Mouse (Mus musculus) midbrain, embryonic 12.5 days (tissue): Measurements from ENCODE around the gene Fshr. TPM values are rescaled to one million over a fixed set of nuclear protein-coding genes. Genes with fewer than 3 reads are reported as not detected.
A peak's percentile ranks its signal among the peaks of the same experiment; 100 is the strongest.

Experiments
- ATAC-seq: fragments of 200-750 bp; cut with Nextera tagmentation; 2 replicates; pipeline ENCODE4 v1.8.0; 2017; ENCODE audit warnings: low read depth, moderate TSS enrichment, moderate library complexity; ENCODE audit not compliant: low FRiP score
- H3K27ac ChIP-seq: fragments of 300-500 bp; sonication (generic); replicated peaks from 2 replicates; pipeline ENCODE4 v1.5.1; 2016; ENCODE audit warnings: mild to moderate bottlenecking
- H3K27me3 ChIP-seq: fragments of 300-500 bp; sonication (generic); 2 replicates; pipeline ENCODE4 v1.6.1; 2016; ENCODE audit warnings: mild to moderate bottlenecking
- H3K36me3 ChIP-seq: fragments of 300-500 bp; sonication (generic); 2 replicates; pipeline ENCODE4 v1.6.1; 2016
- H3K4me1 ChIP-seq: fragments of 300-500 bp; sonication (generic); 2 replicates; pipeline ENCODE4 v1.6.1; 2016
- H3K4me2 ChIP-seq: fragments of 300-500 bp; sonication (generic); replicated peaks from 2 replicates; pipeline ENCODE4 v1.6.1; 2016; ENCODE audit warnings: mild to moderate bottlenecking, moderate library complexity
- H3K4me3 ChIP-seq: fragments of 300-500 bp; sonication (generic); 2 replicates; pipeline ENCODE4 v1.5.1; 2016; ENCODE audit warnings: mild to moderate bottlenecking
- H3K9ac ChIP-seq: fragments of 300-500 bp; sonication (generic); replicated peaks from 2 replicates; pipeline ENCODE4 v1.6.1; 2016; ENCODE audit warnings: mild to moderate bottlenecking, moderate library complexity
- H3K9me3 ChIP-seq: fragments of 300-500 bp; sonication (generic); 2 replicates; pipeline ENCODE4 v1.6.1; 2016; ENCODE audit warnings: mild to moderate bottlenecking
- WGBS: fragments of 180-500 bp; shearing (Covaris S2); methylation state at CpG from one replicate; pipeline ENCODE4 v1.1.7; 2016; 5-methylcytosine and 5-hydroxymethylcytosine counted together
- polyA plus RNA-seq: library from polyadenylated mRNA; unstranded; fragments of >200 nt; fragmentation: Nextera tagmentation; extraction: Ambion mirVana; gene quantifications from 2 replicates; pipeline ENCODE4 v1.2.1, GENCODE M21; 2016

Fshr gene
- polyA plus RNA-seq, 1 experiment from 2014 or later: not detected

DNA sequence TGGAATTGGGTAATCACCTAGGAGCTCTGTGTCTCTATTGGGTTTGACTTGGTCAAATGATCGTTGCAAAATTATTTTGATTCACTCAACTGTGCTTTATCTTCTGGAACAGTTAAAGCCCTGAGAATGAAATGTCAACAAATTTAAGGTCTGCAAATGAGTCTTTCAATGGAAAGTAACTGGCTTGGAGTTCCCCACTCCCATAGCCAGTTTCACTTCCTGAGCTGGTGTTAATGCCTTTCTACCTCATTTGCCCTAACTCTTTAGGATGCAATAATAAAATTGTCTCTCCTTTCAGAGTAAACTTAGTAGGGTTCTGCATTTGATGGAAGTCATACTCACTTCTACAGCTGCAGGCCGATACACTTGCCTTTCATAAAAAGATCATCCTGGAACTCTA lies 181.0 kb downstream of the Fshr start:
- H3K4me1 ChIP-seq: no peaks in the 10 kb centered on the region
- H3K4me2 ChIP-seq: no peak overlapping the region
- no peak overlapping the region for H3K9ac ChIP-seq
- H3K27ac ChIP-seq: no peak overlapping the region
- no peaks in the 10 kb centered on the region for H3K36me3 ChIP-seq
- no peaks in the 10 kb centered on the region for H3K9me3 ChIP-seq
- no peak overlapping the region for H3K4me3 ChIP-seq
- whole genome bisulfite sequencing: 78% methylated on average over 2 of the region's 2 CpGs
- H3K27me3 ChIP-seq: no peaks in the 10 kb centered on the region
- ATAC-seq: no peak

GRCm38 (mm10) chr17:89017002-89017401 lies 183.5 kb downstream of the Fshr start:
- Histone ChIP-seq H3K9ac (no peak overlapping the region), H3K36me3 (no peaks in the 10 kb centered on the region), H3K4me2 (no peak overlapping the region), H3K9me3 (no peaks in the 10 kb centered on the region), H3K4me3 (no peak overlapping the region), H3K27me3 (no peaks in the 10 kb centered on the region), H3K4me1 (no peaks in the 10 kb centered on the region), H3K27ac (no peak overlapping the region)
- WGBS: 90% methylated on average over 4 of the region's 4 CpGs
- no peak for ATAC-seq

- no peak overlapping the region for H3K9ac ChIP-seq
- no peak overlapping the region for H3K4me2 ChIP-seq
- H3K4me1 ChIP-seq: no peaks in the 10 kb centered on the region
- H3K27ac ChIP-seq: no peak overlapping the region
- H3K9me3 ChIP-seq: no peaks in the 10 kb centered on the region
- no peak overlapping the region for H3K4me3 ChIP-seq
- H3K36me3 ChIP-seq: no peaks in the 10 kb centered on the region
- H3K27me3 ChIP-seq: no peaks in the 10 kb centered on the region
- ATAC-seq: no peak
Measured at GRCm38 (mm10) chr17:89013691-89014090, 186.8 kb downstream of the Fshr start.

- no peaks in the 10 kb centered on the region for H3K36me3 ChIP-seq
- H3K4me2 ChIP-seq: no peak overlapping the region
- H3K9me3 ChIP-seq: no peaks in the 10 kb centered on the region
- no peaks in the 10 kb centered on the region for H3K4me1 ChIP-seq
- ATAC-seq: no peak
- H3K27me3 ChIP-seq: no peaks in the 10 kb centered on the region
- H3K9ac ChIP-seq: no peak overlapping the region
- no peak overlapping the region for H3K27ac ChIP-seq
- H3K4me3 ChIP-seq: no peak overlapping the region
- 58% methylated on average over 1 of the region's 1 CpGs for WGBS
Measured at GRCm38 (mm10) chr17:89009117-89009516, 191.4 kb downstream of the Fshr start.

- no peaks in the 10 kb centered on the region for H3K27me3 ChIP-seq
- H3K36me3 ChIP-seq: no peaks in the 10 kb centered on the region
- H3K27ac ChIP-seq: no peak overlapping the region
- ATAC-seq: no peak
- no peak overlapping the region for H3K9ac ChIP-seq
- no peaks in the 10 kb centered on the region for H3K9me3 ChIP-seq
- no peaks in the 10 kb centered on the region for H3K4me1 ChIP-seq
- WGBS: 80% methylated on average over 7 of the region's 7 CpGs
- H3K4me2 ChIP-seq: no peak overlapping the region
- H3K4me3 ChIP-seq: no peak overlapping the region
Measured at GRCm38 (mm10) chr17:89008680-89009079, 191.8 kb downstream of the Fshr start.

GRCm38 (mm10) chr17:89005959-89006358 lies 194.5 kb downstream of the Fshr start:
- no peak overlapping the region for H3K27ac ChIP-seq
- no peak overlapping the region for H3K4me3 ChIP-seq
- H3K27me3 ChIP-seq: no peaks in the 10 kb centered on the region
- no peaks in the 10 kb centered on the region for H3K4me1 ChIP-seq
- ATAC-seq: peak; percentile 41; the same call in 1 of the 2 replicates
- no peak overlapping the region for H3K4me2 ChIP-seq
- H3K36me3 ChIP-seq: no peaks in the 10 kb centered on the region
- H3K9me3 ChIP-seq: no peaks in the 10 kb centered on the region
- 62% methylated on average over 5 of the region's 5 CpGs for WGBS
- no peak overlapping the region for H3K9ac ChIP-seq

- H3K9ac ChIP-seq: no peak overlapping the region
- no peaks in the 10 kb centered on the region for H3K9me3 ChIP-seq
- H3K27ac ChIP-seq: no peak overlapping the region
- H3K27me3 ChIP-seq: no peaks in the 10 kb centered on the region
- H3K4me1 ChIP-seq: no peaks in the 10 kb centered on the region
- H3K4me2 ChIP-seq: no peak overlapping the region
- H3K36me3 ChIP-seq: no peaks in the 10 kb centered on the region
- ATAC-seq: no peak
- no peak overlapping the region for H3K4me3 ChIP-seq
Measured at GRCm38 (mm10) chr17:88999907-89000306, 200.6 kb downstream of the Fshr start.

- H3K36me3 ChIP-seq: no peaks in the 10 kb centered on the region
- 77% methylated on average over 1 of the region's 1 CpGs for WGBS
- no peaks in the 10 kb centered on the region for H3K27me3 ChIP-seq
- no peaks in the 10 kb centered on the region for H3K4me1 ChIP-seq
- H3K9ac ChIP-seq: no peak overlapping the region
- no peak overlapping the region for H3K4me3 ChIP-seq
- no peak overlapping the region for H3K27ac ChIP-seq
- H3K9me3 ChIP-seq: no peaks in the 10 kb centered on the region
- H3K4me2 ChIP-seq: no peak overlapping the region
- no peak for ATAC-seq
Measured at GRCm38 (mm10) chr17:88998243-88998642, 202.2 kb downstream of the Fshr start.

- no peak for ATAC-seq
- Histone ChIP-seq H3K4me1 (no peaks in the 10 kb centered on the region), H3K27me3 (no peaks in the 10 kb centered on the region), H3K9me3 (no peaks in the 10 kb centered on the region), H3K4me2 (no peak overlapping the region), H3K9ac (no peak overlapping the region), H3K36me3 (no peaks in the 10 kb centered on the region), H3K27ac (no peak overlapping the region), H3K4me3 (no peak overlapping the region)
- 91% methylated on average over 4 of the region's 4 CpGs for WGBS
Measured at GRCm38 (mm10) chr17:88991238-88991637, 209.2 kb downstream of the Fshr start.

- H3K4me1 ChIP-seq: no peaks in the 10 kb centered on the region
- H3K9ac ChIP-seq: no peak overlapping the region
- H3K9me3 ChIP-seq: no peaks in the 10 kb centered on the region
- no peak overlapping the region for H3K4me2 ChIP-seq
- H3K27ac ChIP-seq: no peak overlapping the region
- H3K27me3 ChIP-seq: no peaks in the 10 kb centered on the region
- no peak overlapping the region for H3K4me3 ChIP-seq
- no peaks in the 10 kb centered on the region for H3K36me3 ChIP-seq
- 83% methylated on average over 10 of the region's 10 CpGs for WGBS
- ATAC-seq: no peak
Measured at GRCm38 (mm10) chr17:88980708-88981355, 219.6 kb downstream of the Fshr start.

GRCm38 (mm10) chr17:88974538-88974937 lies 225.9 kb downstream of the Fshr start:
- ATAC-seq: no peak

GRCm38 (mm10) chr17:88966028-88966427 lies 234.4 kb downstream of the Fshr start:
- 52% methylated on average over 3 of the region's 3 CpGs for WGBS

More at GRCm38 (mm10) chr17:88974538-88974937, 225.9 kb downstream of the Fshr start:
- H3K9ac ChIP-seq: no peak overlapping the region
- no peaks in the 10 kb centered on the region for H3K27me3 ChIP-seq
- H3K27ac ChIP-seq: no peak overlapping the region
- no peaks in the 10 kb centered on the region for H3K36me3 ChIP-seq
- H3K4me1 ChIP-seq: no peaks in the 10 kb centered on the region
- WGBS: 82% methylated on average over 3 of the region's 3 CpGs
- no peak overlapping the region for H3K4me3 ChIP-seq
- no peaks in the 10 kb centered on the region for H3K9me3 ChIP-seq
- no peak overlapping the region for H3K4me2 ChIP-seq

GRCm38 (mm10) chr17:88954011-88954410 lies 246.5 kb downstream of the Fshr start:
- no peak overlapping the region for H3K27ac ChIP-seq
- no peak overlapping the region for H3K4me2 ChIP-seq
- no peak overlapping the region for H3K9ac ChIP-seq
- H3K4me1 ChIP-seq: no peaks in the 10 kb centered on the region
- no peak overlapping the region for H3K4me3 ChIP-seq
- no peaks in the 10 kb centered on the region for H3K36me3 ChIP-seq
- ATAC-seq: peak; percentile 72; the same call in 1 of the 2 replicates
- H3K9me3 ChIP-seq: no peaks in the 10 kb centered on the region
- 50% methylated on average over 5 of the region's 5 CpGs for WGBS
- H3K27me3 ChIP-seq: 0 out of 2 replicates have a peak, but pooled peaks cover 7% of the 10 kb centered on the region

More at GRCm38 (mm10) chr17:88966028-88966427, 234.4 kb downstream of the Fshr start:
- Histone ChIP-seq H3K9ac (no peak overlapping the region), H3K4me3 (no peak overlapping the region), H3K4me1 (no peaks in the 10 kb centered on the region), H3K27ac (no peak overlapping the region), H3K4me2 (no peak overlapping the region), H3K27me3 (no peaks in the 10 kb centered on the region), H3K36me3 (no peaks in the 10 kb centered on the region), H3K9me3 (no peaks in the 10 kb centered on the region)
- no peak for ATAC-seq
